Mouse (Mus musculus) heart, postnatal 4 days (tissue): ENCODE measurements at regions not wholly inside any gene's neighbourhood (a gene's known extent, or its start where the extent isn't known, plus 50 kb on each side); places are given as distances from the start of the nearest gene placed in this dataset.
A peak's percentile ranks its signal among the peaks of the same experiment; 100 is the strongest.

Experiments
- DNase-seq: peaks from one replicate; pipeline ENCODE4 v3.0.0; 2021

GRCm38 (mm10) chr1:166735545-166735944 is 53.9 kb upstream of the Fmo9 start:
- DNase-seq = no peak

- peak; percentile 17 for DNase-seq
Measured at GRCm38 (mm10) chr1:166738029-166738428, 56.4 kb upstream of the Fmo9 start.

GRCm38 (mm10) chr1:166750236-166750635 is 68.6 kb upstream of the Fmo9 start:
- DNase-seq = no peak

- DNase-seq = no peak
Measured at GRCm38 (mm10) chr1:166750777-166751176, 69.1 kb upstream of the Fmo9 start.

- DNase-seq = no peak
Measured at GRCm38 (mm10) chr1:166751436-166751835, 69.8 kb upstream of the Fmo9 start.

- DNase-seq = no peak
Measured at GRCm38 (mm10) chr1:166752990-166753709, 71.5 kb upstream of the Fmo9 start.

GRCm38 (mm10) chr1:166758987-166759386 is 77.3 kb upstream of the Fmo9 start:
- DNase-seq = no peak

GRCm38 (mm10) chr1:166773114-166773513 is 91.5 kb upstream of the Fmo9 start:
- no peak for DNase-seq

GRCm38 (mm10) chr1:166782106-166782505 is 100.5 kb upstream of the Fmo9 start:
- peak; percentile 51 for DNase-seq

- no peak for DNase-seq
Measured at GRCm38 (mm10) chr1:166787945-166788344, 106.3 kb upstream of the Fmo9 start.

- DNase-seq = no peak
Measured at GRCm38 (mm10) chr1:166788824-166789399, 107.3 kb upstream of the Fmo9 start.

GRCm38 (mm10) chr1:166793052-166793716 is 111.5 kb upstream of the Fmo9 start:
- no peak for DNase-seq

- no peak for DNase-seq
Measured at GRCm38 (mm10) chr1:166793717-166794081, 112.1 kb upstream of the Fmo9 start.

- no peak for DNase-seq
Measured at GRCm38 (mm10) chr1:166794622-166795244, 113.1 kb upstream of the Fmo9 start.

- no peak for DNase-seq
Measured at GRCm38 (mm10) chr1:166795613-166796012, 114.0 kb upstream of the Fmo9 start.

- DNase-seq = peak; percentile 32
Measured at GRCm38 (mm10) chr1:166796362-166796925, 114.8 kb upstream of the Fmo9 start.

- peak; percentile 29 for DNase-seq
Measured at GRCm38 (mm10) chr1:166796931-166797330, 115.3 kb upstream of the Fmo9 start.

- no peak for DNase-seq
Measured at GRCm38 (mm10) chr1:166800953-166801603, 119.4 kb upstream of the Fmo9 start.

GRCm38 (mm10) chr1:166801929-166802328 is 120.3 kb upstream of the Fmo9 start:
- no peak for DNase-seq

GRCm38 (mm10) chr1:166803928-166804327 is 122.3 kb upstream of the Fmo9 start:
- DNase-seq = no peak

GRCm38 (mm10) chr1:166804333-166804732 is 122.7 kb upstream of the Fmo9 start:
- DNase-seq = no peak

- DNase-seq = no peak
Measured at GRCm38 (mm10) chr1:166807163-166807945, 125.7 kb upstream of the Fmo9 start.
